Mouse (Mus musculus): Measurements from ENCODE around the gene Creld2.

- TF ChIP-seq CTCF (IDR thresholded peaks at IDR 0.05; ENCODE audit: low read depth) (no peak), EP300 (IDR thresholded peaks at IDR 0.05; ENCODE audit: low read depth) (no peak)
Measured at GRCm38 (mm10) chr15:88802348-88802747, 17.1 kb upstream of the Creld2 start.

Data from liver, embryonic 14.5 days (tissue).